Mouse (Mus musculus) gastrocnemius, postnatal 10 days (tissue): Measurements from ENCODE around the gene Tmem243. TPM values are rescaled to one million over a fixed set of nuclear protein-coding genes. Genes with fewer than 3 reads are reported as not detected.
A peak's percentile ranks its signal among the peaks of the same experiment; 100 is the strongest.
"Not testable (repeated sequence)": the region's sequence is repeated elsewhere in the genome, so short reads cannot be mapped to it uniquely, and the experiment has no call there.

Source experiments
- DNase-seq: peaks from one replicate; pipeline ENCODE4 v3.0.0; 2021; ENCODE audit warnings: mixed read lengths
- total RNA-seq, 2 experiments: library from RNA; stranded (reverse); gene quantifications; 2 replicates each; pipeline ENCODE4 v1.2.3; 2021

Gene Tmem243
- total RNA-seq, 2 experiments from 2014 or later: 4.4 to 4.9 TPM

GRCm38 (mm10) chr5:9106806-9107205, 6.3 kb downstream of the Tmem243 start:
- DNase-seq: no peak

GRCm38 (mm10) chr5:9107296-9108089, 7.0 kb downstream of the Tmem243 start:
- DNase-seq: no peak

- DNase-seq: no peak
These were observed 8.0 kb downstream of the Tmem243 start for GRCm38 (mm10) chr5:9108490-9108889.

- no peak for DNase-seq
These were observed 9.1 kb downstream of the Tmem243 start for GRCm38 (mm10) chr5:9109582-9109981.

- DNase-seq: no peak
These were observed 10.8 kb downstream of the Tmem243 start for GRCm38 (mm10) chr5:9111285-9111684.

GRCm38 (mm10) chr5:9111759-9112158, 11.3 kb downstream of the Tmem243 start:
- peak; percentile 22 for DNase-seq

- no peak for DNase-seq
These were observed 13.7 kb downstream of the Tmem243 start for GRCm38 (mm10) chr5:9114162-9114561.

- no peak for DNase-seq
These were observed 23.7 kb downstream of the Tmem243 start for GRCm38 (mm10) chr5:9124134-9124533.

- no peak for DNase-seq
These were observed 28.1 kb downstream of the Tmem243 start for GRCm38 (mm10) chr5:9128566-9128965.

GRCm38 (mm10) chr5:9131786-9132185, 31.3 kb downstream of the Tmem243 start:
- DNase-seq: no peak

- no peak for DNase-seq
These were observed 35.1 kb downstream of the Tmem243 start for GRCm38 (mm10) chr5:9135588-9135987.

GRCm38 (mm10) chr5:9140724-9141123, 40.3 kb downstream of the Tmem243 start:
- DNase-seq: no peak

- DNase-seq: no peak
These were observed 41.9 kb downstream of the Tmem243 start for GRCm38 (mm10) chr5:9142376-9142775.

GRCm38 (mm10) chr5:9149273-9149850, 48.9 kb downstream of the Tmem243 start:
- no peak for DNase-seq

GRCm38 (mm10) chr5:9156746-9157145, 56.3 kb downstream of the Tmem243 start:
- no peak for DNase-seq

- no peak for DNase-seq
These were observed 56.9 kb downstream of the Tmem243 start for GRCm38 (mm10) chr5:9157336-9157735.

GRCm38 (mm10) chr5:9160831-9161455, 60.5 kb downstream of the Tmem243 start:
- DNase-seq: peak; percentile 46

- DNase-seq: peak; percentile 88
These were observed 61.1 kb downstream of the Tmem243 start, which contains the start of gene Dmtf1 for GRCm38 (mm10) chr5:9161456-9162041. Gene Dmtf1 (minus strand): TSS chr5:9161776.

- DNase-seq: peak; percentile 4
These were observed 61.6 kb downstream of the Tmem243 start for GRCm38 (mm10) chr5:9162088-9162487.

GRCm38 (mm10) chr5:9163411-9163810, 62.9 kb downstream of the Tmem243 start:
- DNase-seq: no peak

GRCm38 (mm10) chr5:9165151-9165550, 64.7 kb downstream of the Tmem243 start:
- DNase-seq: not testable (repeated sequence)

- DNase-seq: no peak
These were observed 65.9 kb downstream of the Tmem243 start for GRCm38 (mm10) chr5:9166366-9166765.
